Mouse (Mus musculus): ENCODE measurements around the gene Apbb1. TPM values are rescaled to one million over a fixed set of nuclear protein-coding genes. Genes with fewer than 3 reads are reported as not detected.
A peak's percentile ranks its signal among the peaks of the same experiment; 100 is the strongest.

Gene Apbb1
- polyA plus RNA-seq, 1 experiment from 2014 or later = 171 TPM

- DNase-seq (ENCODE audit: low spot score) = peak; percentile 25
- Histone ChIP-seq H3K27me3 (ENCODE audit: insufficient read depth, poor library complexity, severe bottlenecking) (no peaks in the 10 kb centered on the region), H3K36me3 (peaks cover 60% of the 10 kb centered on the region), H3K4me1 (replicated peaks) (peaks cover 28% of the 10 kb centered on the region), H3K4me3 (peak overlapping the region; percentile 23; the same call in 1 of the 2 replicates), H3K9me3 (no peaks in the 10 kb centered on the region), H3K27ac (peak overlapping the region; percentile 72)
- 17% methylated on average over 7 of the region's 7 CpGs for WGBS
Observed at GRCm38 (mm10) chr7:105568583-105568982, 12.9 kb downstream of the Apbb1 start.

GRCm38 (mm10) chr7:105565071-105565836 is 16.2 kb downstream of the Apbb1 start:
- no peak overlapping the region for H3K27ac ChIP-seq
- no peak for DNase-seq (ENCODE audit: low spot score)
- H3K4me3 ChIP-seq = no peak overlapping the region
- H3K9me3 ChIP-seq = no peaks in the 10 kb centered on the region
- 90% methylated on average over 17 of the region's 17 CpGs for WGBS
- peaks cover 20% of the 10 kb centered on the region for H3K4me1 ChIP-seq (replicated peaks)
- H3K36me3 ChIP-seq = peaks cover 73% of the 10 kb centered on the region
- no peaks in the 10 kb centered on the region for H3K27me3 ChIP-seq (ENCODE audit: insufficient read depth, poor library complexity, severe bottlenecking)

GRCm38 (mm10) chr7:105563367-105563766 is 18.1 kb downstream of the Apbb1 start:
- no peak overlapping the region for H3K27ac ChIP-seq
- H3K9me3 ChIP-seq = no peaks in the 10 kb centered on the region
- peaks cover 92% of the 10 kb centered on the region for H3K36me3 ChIP-seq
- H3K4me1 ChIP-seq (replicated peaks) = peaks cover 1% of the 10 kb centered on the region
- DNase-seq (ENCODE audit: low spot score) = no peak
- H3K4me3 ChIP-seq = no peak overlapping the region
- no peaks in the 10 kb centered on the region for H3K27me3 ChIP-seq (ENCODE audit: insufficient read depth, poor library complexity, severe bottlenecking)
- WGBS = 87% methylated on average over 3 of the region's 3 CpGs

- Histone ChIP-seq H3K27me3 (ENCODE audit: insufficient read depth, poor library complexity, severe bottlenecking) (no peaks in the 10 kb centered on the region), H3K27ac (no peak overlapping the region), H3K4me1 (replicated peaks) (no peaks in the 10 kb centered on the region), H3K4me3 (no peak overlapping the region), H3K36me3 (peaks cover 96% of the 10 kb centered on the region), H3K9me3 (no peaks in the 10 kb centered on the region)
- no peak for DNase-seq (ENCODE audit: low spot score)
- WGBS = 91% methylated on average over 3 of the region's 3 CpGs
Observed at GRCm38 (mm10) chr7:105562317-105562716, 19.1 kb downstream of the Apbb1 start.

GRCm38 (mm10) chr7:105559016-105559415 is 22.4 kb downstream of the Apbb1 start:
- Histone ChIP-seq H3K27me3 (ENCODE audit: insufficient read depth, poor library complexity, severe bottlenecking) (no peaks in the 10 kb centered on the region), H3K27ac (no peak overlapping the region), H3K4me1 (replicated peaks) (peaks cover 25% of the 10 kb centered on the region), H3K4me3 (no peak overlapping the region), H3K9me3 (no peaks in the 10 kb centered on the region), H3K36me3 (peaks cover 73% of the 10 kb centered on the region)
- DNase-seq (ENCODE audit: low spot score) = no peak
- 90% methylated on average over 9 of the region's 9 CpGs for WGBS

GRCm38 (mm10) chr7:105557671-105558070 is 23.8 kb downstream of the Apbb1 start:
- no peak overlapping the region for H3K27ac ChIP-seq
- H3K27me3 ChIP-seq (ENCODE audit: insufficient read depth, poor library complexity, severe bottlenecking) = no peaks in the 10 kb centered on the region
- H3K4me1 ChIP-seq (replicated peaks) = peaks cover 29% of the 10 kb centered on the region
- H3K36me3 ChIP-seq = peaks cover 62% of the 10 kb centered on the region
- 80% methylated on average over 11 of the region's 11 CpGs for WGBS
- no peak for DNase-seq (ENCODE audit: low spot score)
- H3K4me3 ChIP-seq = no peak overlapping the region
- no peaks in the 10 kb centered on the region for H3K9me3 ChIP-seq

- Histone ChIP-seq H3K27me3 (ENCODE audit: insufficient read depth, poor library complexity, severe bottlenecking) (no peaks in the 10 kb centered on the region), H3K4me1 (replicated peaks) (peaks cover 29% of the 10 kb centered on the region), H3K36me3 (peaks cover 50% of the 10 kb centered on the region), H3K27ac (no peak overlapping the region), H3K4me3 (no peak overlapping the region), H3K9me3 (no peaks in the 10 kb centered on the region)
- 89% methylated on average over 8 of the region's 8 CpGs for WGBS
- DNase-seq (ENCODE audit: low spot score) = no peak
Observed at GRCm38 (mm10) chr7:105556406-105556805, 25.0 kb downstream of the Apbb1 start.

- no peaks in the 10 kb centered on the region for H3K9me3 ChIP-seq
- peaks cover 29% of the 10 kb centered on the region for H3K4me1 ChIP-seq (replicated peaks)
- H3K27me3 ChIP-seq (ENCODE audit: insufficient read depth, poor library complexity, severe bottlenecking) = no peaks in the 10 kb centered on the region
- H3K4me3 ChIP-seq = peak overlapping the region; percentile 76; the same call in 1 of the 2 replicates
- WGBS = 88% methylated on average over 10 of the region's 10 CpGs
- peaks cover 41% of the 10 kb centered on the region for H3K36me3 ChIP-seq
- no peak overlapping the region for H3K27ac ChIP-seq
- DNase-seq (ENCODE audit: low spot score) = no peak
Observed at GRCm38 (mm10) chr7:105555571-105555970, 25.9 kb downstream of the Apbb1 start.

GRCm38 (mm10) chr7:105554212-105554942 is 27.1 kb downstream of the Apbb1 start, which contains the start of gene Smpd1:
Smpd1 (plus strand) TSS chr7:105554360.
- peak; percentile 87 for DNase-seq (ENCODE audit: low spot score)
- peak within 1 kb of the TSS; percentile 76 for H3K4me3 ChIP-seq
- no peaks in the 10 kb centered on the region for H3K27me3 ChIP-seq (ENCODE audit: insufficient read depth, poor library complexity, severe bottlenecking)
- H3K27ac ChIP-seq = peak within 1 kb of the TSS; percentile 90
- H3K9me3 ChIP-seq = no peaks in the 10 kb centered on the region
- 4% methylated on average over 26 of the region's 26 CpGs for WGBS
- H3K36me3 ChIP-seq = peaks cover 30% of the 10 kb centered on the region
- peaks cover 29% of the 10 kb centered on the region for H3K4me1 ChIP-seq (replicated peaks)

GRCm38 (mm10) chr7:105553456-105554211 is 27.8 kb downstream of the Apbb1 start:
- Histone ChIP-seq H3K4me1 (replicated peaks) (peaks cover 29% of the 10 kb centered on the region), H3K4me3 (peak overlapping the region; percentile 76), H3K9me3 (no peaks in the 10 kb centered on the region), H3K27ac (peak overlapping the region; percentile 90), H3K27me3 (ENCODE audit: insufficient read depth, poor library complexity, severe bottlenecking) (no peaks in the 10 kb centered on the region), H3K36me3 (peaks cover 23% of the 10 kb centered on the region)
- DNase-seq (ENCODE audit: low spot score) = no peak
- WGBS = 30% methylated on average over 27 of the region's 27 CpGs

GRCm38 (mm10) chr7:105549035-105549434 is 32.4 kb downstream of the Apbb1 start:
- WGBS = 49% methylated on average over 6 of the region's 6 CpGs
- peaks cover 4% of the 10 kb centered on the region; the same call in 1 of the 2 replicates for H3K4me1 ChIP-seq (replicated peaks)
- H3K36me3 ChIP-seq = no peaks in the 10 kb centered on the region
- DNase-seq (ENCODE audit: low spot score) = peak; percentile 22
- H3K4me3 ChIP-seq = no peak overlapping the region
- no peak overlapping the region for H3K27ac ChIP-seq
- H3K27me3 ChIP-seq (ENCODE audit: insufficient read depth, poor library complexity, severe bottlenecking) = no peaks in the 10 kb centered on the region
- H3K9me3 ChIP-seq = no peaks in the 10 kb centered on the region

GRCm38 (mm10) chr7:105547970-105548369 is 33.5 kb downstream of the Apbb1 start:
- 85% methylated on average over 7 of the region's 7 CpGs for WGBS
- no peak overlapping the region for H3K27ac ChIP-seq
- H3K4me3 ChIP-seq = no peak overlapping the region
- no peaks in the 10 kb centered on the region for H3K9me3 ChIP-seq
- no peaks in the 10 kb centered on the region for H3K36me3 ChIP-seq
- no peak for DNase-seq (ENCODE audit: low spot score)
- H3K4me1 ChIP-seq (replicated peaks) = no peaks in the 10 kb centered on the region
- H3K27me3 ChIP-seq (ENCODE audit: insufficient read depth, poor library complexity, severe bottlenecking) = no peaks in the 10 kb centered on the region

All from hindbrain, embryonic 10.5 days (tissue).